Mouse (Mus musculus): ENCODE measurements around the gene Pars2. TPM values are rescaled to one million over a fixed set of nuclear protein-coding genes. Genes with fewer than 3 reads are reported as not detected.

Pars2 gene
- total RNA-seq, 2 experiments from 2014 or later = 3.6 TPM

DNA sequence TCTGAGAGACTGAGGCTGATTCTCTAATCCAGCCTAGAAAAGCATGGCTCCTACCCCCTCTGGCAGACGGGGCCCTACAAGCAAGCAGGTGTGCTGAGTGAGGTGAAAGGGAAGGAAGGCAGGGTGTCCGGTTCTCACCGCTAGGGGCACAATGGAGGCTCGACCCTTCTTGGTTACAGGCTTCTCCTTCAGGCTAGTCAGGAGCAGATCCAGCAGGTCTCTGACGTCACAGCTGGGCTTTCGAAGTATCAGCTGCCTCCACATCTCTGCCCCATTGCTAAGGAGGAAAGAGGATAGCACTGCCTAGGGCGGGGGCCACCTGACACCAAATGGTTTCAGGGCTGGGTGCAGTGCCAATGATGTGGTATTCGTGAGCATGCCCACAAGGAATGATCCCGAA is 49.1 kb downstream of the Pars2 start:
- peak; percentile 45; the same call in 1 of the 2 replicates for ATAC-seq (ENCODE audit: poor library complexity, severe bottlenecking)

GRCm38 (mm10) chr4:106700798-106701197 is 49.9 kb downstream of the Pars2 start:
- ATAC-seq (ENCODE audit: poor library complexity, severe bottlenecking) = no peak

DNA sequence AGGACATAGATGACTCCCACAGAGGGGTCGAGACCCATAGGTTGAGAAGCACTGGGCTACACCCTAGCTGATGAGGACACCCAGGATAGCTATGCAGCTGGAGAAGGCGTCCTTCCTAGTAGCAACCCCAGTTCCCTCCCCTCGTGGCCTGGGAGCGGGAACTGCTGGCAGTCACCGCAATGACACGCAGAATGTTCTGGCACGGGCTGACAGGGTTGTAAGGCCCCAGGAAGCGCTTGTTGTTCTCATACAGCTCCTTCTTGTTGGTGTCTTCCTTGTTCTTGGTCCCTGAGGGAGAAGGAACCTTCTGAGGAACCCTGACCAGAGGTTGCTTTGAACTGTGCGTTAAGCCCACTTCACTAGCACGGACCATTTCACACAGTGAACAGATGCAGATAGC is 53.1 kb downstream of the Pars2 start:
- ATAC-seq (ENCODE audit: poor library complexity, severe bottlenecking) = no peak

DNA sequence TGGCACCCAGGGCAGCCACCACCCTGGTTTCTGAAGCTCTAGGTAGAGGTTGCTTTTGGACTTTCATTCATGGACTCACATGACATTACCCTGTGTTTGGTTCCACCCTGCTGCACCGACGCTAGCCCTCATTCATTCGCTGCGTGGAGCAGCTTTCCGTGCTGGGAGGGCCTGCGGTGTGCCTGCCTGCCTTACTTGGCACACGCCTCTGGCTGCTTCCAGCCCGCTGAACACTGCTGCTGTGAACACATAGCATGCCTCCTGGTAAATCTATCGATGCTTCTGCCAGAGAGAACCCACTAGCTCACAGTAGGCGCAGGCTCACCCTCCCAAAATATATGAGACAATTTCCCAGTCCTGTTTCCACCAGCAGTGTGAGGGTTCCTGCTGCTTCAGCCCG is 53.5 kb downstream of the Pars2 start:
- no peak for ATAC-seq (ENCODE audit: poor library complexity, severe bottlenecking)

Other genes with a start within 250 kb of the Pars2 start
- 0.09 TPM in 1 of 2 replicates, not detected in the other for gene Pcsk9, start 186.7 kb upstream of the Pars2 start, total RNA-seq (2015)
- not detected in 2 replicates for gene Pcsk9, start 186.7 kb upstream of the Pars2 start, total RNA-seq (2017)
- not detected in 2 replicates for gene Bsnd, start 158.8 kb upstream of the Pars2 start, total RNA-seq (2015)
- gene Bsnd, start 158.8 kb upstream of the Pars2 start, total RNA-seq (2017) = not detected in 2 replicates
- 6.2 and 7.6 TPM in 2 replicates for gene Dhcr24, start 90.0 kb upstream of the Pars2 start, total RNA-seq (2015)
- gene Dhcr24, start 90.0 kb upstream of the Pars2 start, total RNA-seq (2017) = 5.4 and 5.7 TPM in 2 replicates
- gene Lexm, start 33.8 kb upstream of the Pars2 start, total RNA-seq (2015) = not detected in 2 replicates
- gene Lexm, start 33.8 kb upstream of the Pars2 start, total RNA-seq (2017) = not detected in 2 replicates
- gene Ttc22, start 28.6 kb upstream of the Pars2 start, total RNA-seq (2015) = not detected in 2 replicates
- gene Ttc22, start 28.6 kb upstream of the Pars2 start, total RNA-seq (2017) = not detected in 2 replicates
- gene Ttc4, start 27.9 kb downstream of the Pars2 start, total RNA-seq (2015) = 18.2 and 24.0 TPM in 2 replicates
- 21.9 and 24.3 TPM in 2 replicates for gene Ttc4, start 27.9 kb downstream of the Pars2 start, total RNA-seq (2017)
- 0.13 TPM in 1 of 2 replicates, not detected in the other for gene Mroh7, start 79.9 kb downstream of the Pars2 start, total RNA-seq (2015)
- not detected in 2 replicates for gene Mroh7, start 79.9 kb downstream of the Pars2 start, total RNA-seq (2017)
- gene Fam151a, start 82.8 kb downstream of the Pars2 start, total RNA-seq (2015) = not detected in 2 replicates
- 0.37 TPM in 1 of 2 replicates, not detected in the other for gene Fam151a, start 82.8 kb downstream of the Pars2 start, total RNA-seq (2017)
- gene Acot11, start 153.9 kb downstream of the Pars2 start, total RNA-seq (2015) = 10.6 and 11.9 TPM in 2 replicates
- 9.6 and 10.9 TPM in 2 replicates for gene Acot11, start 153.9 kb downstream of the Pars2 start, total RNA-seq (2017)

Data from megakaryocyte, adult 5-6 weeks (primary cell).